Mouse (Mus musculus): ENCODE measurements around the gene Ddb2.

Gene Ddb2

DNA sequence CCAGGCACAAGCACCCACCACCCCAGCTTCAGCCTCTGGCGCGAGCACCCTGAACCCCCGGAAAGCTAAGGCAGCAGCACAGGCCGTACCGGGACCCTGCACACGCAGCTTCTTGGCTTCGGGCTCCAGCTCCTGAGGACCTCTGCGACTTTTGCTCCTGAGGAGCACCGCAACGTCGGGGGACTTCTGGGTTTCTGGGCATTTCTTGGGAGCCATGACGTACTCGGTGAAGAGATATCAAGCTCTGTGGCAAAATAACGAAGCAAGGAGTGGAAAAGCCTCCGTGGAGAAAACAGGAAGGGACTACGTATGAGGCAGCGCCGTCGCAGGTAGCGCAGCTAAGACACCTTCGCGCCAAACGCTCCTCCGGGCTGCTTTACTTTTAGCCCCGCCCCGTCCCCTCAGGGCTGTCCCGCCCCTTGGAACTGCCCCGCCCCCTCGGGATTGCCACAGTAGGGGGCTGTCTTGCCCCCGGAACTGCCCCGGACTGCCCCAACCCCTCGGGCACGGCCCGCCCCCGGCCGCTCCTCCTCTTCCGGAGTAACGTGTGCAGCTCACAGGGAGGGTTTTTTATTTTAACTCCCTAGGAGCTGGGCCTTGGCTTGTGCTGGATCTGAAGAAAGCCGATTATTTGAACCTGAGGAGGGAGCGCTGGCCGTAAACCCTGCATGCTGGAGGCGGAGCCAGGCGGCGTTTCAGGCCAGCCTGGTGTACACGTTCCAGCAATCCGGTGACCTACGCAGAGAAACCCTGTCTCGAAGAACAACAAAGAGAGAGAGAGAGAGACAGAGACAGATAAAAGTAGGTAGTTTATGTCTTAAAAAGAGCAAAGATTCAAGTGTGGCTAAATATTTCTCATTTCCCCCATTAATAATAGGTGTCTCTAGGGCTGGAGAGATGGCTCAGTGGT is at the start of gene Ddb2:
Gene Ddb2 (minus strand): TSS at position 382 of the 910 bp plus-strand sequence.
- DNase-seq (ENCODE audit: low spot score in 2 of 2) = peak; percentile 87 to 93

DNA sequence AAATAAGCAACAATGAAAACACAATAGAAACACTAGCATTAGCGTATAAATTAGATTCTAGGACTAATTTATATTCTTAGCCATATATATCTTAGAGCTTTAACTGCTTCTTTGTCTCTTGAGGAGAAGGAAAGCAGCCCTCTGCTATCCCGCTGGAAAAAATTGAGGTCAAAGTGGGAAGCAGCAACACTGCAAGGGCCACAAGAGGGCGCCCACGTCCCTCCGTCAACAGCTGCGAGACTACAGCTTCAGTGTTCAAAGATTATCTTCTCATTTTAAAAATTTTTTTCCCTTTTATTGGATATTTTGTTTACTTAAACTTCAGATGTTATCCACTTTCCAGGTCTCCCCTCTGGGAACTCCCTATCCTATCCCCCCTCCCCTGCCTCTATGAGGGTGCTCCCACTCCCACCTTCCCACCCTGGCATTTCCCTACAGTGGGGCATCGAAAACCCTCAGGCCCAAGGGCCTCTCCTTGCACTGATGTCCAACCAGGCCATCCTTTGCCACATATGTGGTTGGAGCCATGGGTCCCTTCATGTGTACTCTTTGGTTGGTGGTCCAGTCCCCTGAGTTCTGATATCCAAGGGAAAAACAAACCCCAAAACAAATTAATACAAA is 49.2 kb upstream of the Ddb2 start:
- peak in 1 of 2 experiments; percentile 33 for DNase-seq (ENCODE audit: low spot score in 2 of 2)

DNA sequence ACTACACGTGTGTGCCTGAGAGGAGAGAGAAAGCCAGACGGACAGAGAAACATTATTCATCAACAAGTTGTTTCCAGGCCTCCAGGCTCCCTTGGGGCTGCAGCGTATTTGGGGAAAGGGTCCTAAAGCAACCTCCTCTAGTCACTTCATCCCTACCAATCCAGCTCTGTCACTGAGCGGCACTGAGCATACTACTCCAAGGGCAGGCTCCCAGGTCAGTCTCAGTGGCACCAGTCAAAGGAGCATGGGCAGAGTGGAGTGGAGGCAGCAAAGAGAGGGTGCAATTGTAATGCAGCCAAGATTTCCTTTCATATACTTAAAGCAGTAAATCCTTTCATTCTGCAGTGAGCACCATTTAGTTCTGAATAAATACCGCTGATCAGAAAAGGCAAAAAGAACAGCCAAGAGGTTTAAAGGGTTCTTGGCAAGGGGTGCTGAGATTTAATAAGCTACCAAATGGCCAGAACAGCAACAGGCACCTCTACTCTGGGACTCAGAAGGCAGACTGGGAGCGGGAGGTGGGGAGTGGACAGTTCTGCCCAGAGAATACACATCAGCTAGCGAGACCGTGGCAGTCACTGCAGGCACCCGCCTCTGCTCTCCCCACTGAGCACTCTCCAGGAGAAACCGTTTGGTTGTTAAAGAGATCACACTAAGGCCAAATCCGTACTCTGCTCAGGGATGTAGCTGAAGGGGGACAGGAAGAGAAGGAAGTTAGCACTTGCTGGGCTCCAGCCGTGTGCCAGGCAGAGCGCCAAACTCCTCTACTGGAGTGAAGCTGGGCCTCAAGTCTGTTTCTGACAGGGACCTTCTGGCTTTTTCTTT is 47.8 kb upstream of the Ddb2 start:
- DNase-seq (ENCODE audit: low spot score in 2 of 2) = no peak

DNA sequence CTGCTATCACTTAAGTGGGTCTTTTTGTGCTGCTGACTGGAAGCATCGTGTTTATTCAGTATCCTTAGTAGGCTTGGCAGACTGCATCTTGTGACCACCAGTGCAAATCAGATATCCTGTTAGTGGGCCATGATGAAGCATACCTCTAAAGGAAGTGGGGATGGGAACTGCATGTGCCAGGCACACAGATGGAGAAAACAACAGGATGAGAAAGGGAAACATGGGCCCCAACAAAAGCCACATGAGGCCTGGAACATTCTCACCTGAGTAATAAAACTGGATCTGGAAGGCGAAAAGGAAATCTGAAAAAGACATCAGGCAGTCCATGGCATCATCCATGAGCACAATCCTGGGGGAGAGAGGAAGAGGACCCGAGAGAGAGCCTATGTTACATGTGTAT is 47.2 kb upstream of the Ddb2 start:
- DNase-seq (ENCODE audit: low spot score in 2 of 2) = no peak

DNA sequence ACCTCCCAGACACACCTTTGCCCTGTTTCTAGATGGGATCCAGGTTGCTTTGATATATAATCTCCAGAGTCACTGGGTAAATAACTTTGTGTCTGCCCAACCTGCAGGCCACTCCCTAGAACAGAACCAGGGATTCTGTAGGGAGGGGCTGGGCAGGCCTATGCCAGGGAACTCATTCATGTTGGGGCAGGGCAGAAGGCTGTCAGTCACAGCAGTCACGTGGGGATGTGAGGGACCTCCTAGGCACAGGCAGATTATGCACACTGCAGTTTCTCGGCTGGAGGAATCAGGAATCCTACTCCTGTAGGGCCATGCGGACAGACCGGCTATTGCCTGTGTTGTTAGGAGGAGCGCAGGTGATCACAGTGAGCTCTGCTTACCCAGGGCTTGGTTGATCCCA is 44.6 kb upstream of the Ddb2 start:
- no peak for DNase-seq (ENCODE audit: low spot score in 2 of 2)

DNA sequence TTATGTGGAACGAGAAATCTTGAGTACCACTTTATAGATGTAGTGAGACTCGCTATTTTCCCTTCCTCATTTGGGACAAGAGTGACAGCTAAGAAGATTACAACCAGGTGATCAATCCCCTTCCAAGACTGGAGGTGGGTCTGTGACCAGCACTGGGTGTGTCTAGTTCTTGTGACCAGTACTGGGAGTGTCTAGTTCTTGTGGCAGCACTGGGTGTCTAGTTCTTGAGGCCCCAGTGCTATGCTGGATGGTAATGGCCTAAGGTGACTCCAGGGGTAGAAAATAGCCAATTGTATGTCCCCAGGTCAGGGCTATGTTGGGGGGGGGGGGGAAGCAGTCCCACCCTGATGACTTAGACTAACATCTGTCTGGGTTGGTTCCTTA is 42.6 kb upstream of the Ddb2 start:
- no peak for DNase-seq (ENCODE audit: low spot score in 2 of 2)

DNA sequence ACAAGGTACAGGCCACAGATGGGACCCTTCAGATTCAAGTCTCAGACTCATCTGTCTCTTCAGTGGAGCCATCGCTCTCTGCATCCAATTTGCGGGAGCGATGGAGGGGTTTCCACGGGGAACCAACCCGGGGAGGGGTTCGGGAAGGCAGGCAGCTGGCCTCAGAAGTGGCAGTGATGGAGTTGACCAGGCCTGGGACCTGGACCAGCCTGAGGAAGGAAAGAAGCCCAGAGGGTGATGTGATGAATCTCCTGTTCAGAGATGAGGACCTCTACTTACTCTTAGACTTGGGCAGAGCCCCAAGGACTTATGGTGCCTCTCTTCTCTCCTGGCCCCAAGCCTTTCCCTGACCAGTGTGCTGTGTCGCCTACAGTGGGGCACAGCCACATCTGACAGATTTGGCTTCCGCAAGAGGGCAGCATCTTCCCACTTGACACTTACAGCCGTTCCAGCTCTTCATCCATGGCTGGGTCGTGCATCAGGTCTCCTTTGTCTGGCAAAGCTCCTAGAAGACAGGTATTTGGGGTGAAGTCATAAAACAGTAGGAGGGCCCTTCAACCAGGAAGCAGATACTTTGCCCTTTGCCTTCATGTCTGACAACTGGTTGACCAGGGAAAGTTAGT is 42.1 kb upstream of the Ddb2 start:
- DNase-seq (ENCODE audit: low spot score in 2 of 2) = no peak

DNA sequence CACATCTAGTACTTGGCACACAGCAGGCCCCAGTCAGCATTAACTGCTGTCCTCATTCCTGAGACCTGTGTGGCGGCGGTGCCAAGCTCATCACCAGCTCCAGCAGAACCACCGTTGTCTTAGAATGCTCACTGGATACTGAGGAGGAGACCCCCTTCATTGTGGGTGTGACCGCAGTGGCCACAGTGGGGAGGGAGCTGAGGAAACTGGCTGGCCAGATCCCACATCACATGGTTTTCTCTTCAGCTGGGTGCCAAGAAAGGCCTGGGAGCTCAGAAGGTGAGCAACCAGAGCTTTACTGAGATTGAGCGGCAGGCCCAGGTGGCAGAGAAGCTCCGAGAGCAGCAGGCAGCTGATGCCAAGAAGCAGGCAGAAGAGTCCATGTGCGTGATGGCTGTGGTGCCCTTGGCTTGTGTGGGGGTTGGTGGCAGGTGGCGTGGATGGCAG is 32.9 kb upstream of the Ddb2 start:
- DNase-seq (ENCODE audit: low spot score in 2 of 2) = no peak

DNA sequence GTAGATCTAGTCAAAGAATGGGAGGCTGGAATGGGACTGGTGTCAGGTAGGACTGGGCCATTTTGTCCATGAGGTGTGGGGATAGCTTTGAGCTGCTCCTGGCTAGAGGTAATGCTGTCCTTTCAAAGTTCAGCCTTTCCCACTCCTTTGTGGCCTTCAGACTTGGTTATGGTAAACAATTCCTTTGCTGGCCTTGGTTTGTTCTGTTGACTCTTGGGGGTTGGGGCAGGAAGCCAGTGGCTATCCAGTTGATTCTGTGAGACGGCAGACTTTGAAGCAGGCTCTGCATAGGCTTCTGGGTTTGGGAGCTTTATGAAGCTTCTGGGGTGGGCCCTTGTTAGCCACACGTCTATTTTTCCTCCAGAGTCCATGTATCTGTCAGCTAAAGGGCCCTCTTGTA is 31.9 kb upstream of the Ddb2 start:
- no peak for DNase-seq (ENCODE audit: low spot score in 2 of 2)

DNA sequence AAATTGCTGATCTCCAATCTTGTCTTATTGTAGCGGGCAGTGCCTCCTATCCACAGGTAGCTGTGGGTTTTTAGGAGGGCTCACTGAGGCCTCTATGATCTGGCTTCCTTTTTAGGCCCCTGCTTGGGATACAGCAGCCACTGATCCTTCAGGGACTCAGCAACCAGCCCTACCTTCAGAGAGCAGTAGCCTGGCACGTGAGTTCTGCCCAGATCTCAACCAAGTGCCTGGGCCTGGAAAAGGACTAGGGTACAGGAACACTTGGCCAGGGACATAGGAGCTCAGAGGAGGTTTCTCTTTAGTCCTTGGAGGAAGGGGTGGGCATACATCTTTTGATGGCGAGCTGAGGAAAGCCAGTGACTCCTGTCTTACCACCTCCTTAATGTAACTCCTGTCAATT is 31.3 kb upstream of the Ddb2 start:
- no peak for DNase-seq (ENCODE audit: low spot score in 2 of 2)

DNA sequence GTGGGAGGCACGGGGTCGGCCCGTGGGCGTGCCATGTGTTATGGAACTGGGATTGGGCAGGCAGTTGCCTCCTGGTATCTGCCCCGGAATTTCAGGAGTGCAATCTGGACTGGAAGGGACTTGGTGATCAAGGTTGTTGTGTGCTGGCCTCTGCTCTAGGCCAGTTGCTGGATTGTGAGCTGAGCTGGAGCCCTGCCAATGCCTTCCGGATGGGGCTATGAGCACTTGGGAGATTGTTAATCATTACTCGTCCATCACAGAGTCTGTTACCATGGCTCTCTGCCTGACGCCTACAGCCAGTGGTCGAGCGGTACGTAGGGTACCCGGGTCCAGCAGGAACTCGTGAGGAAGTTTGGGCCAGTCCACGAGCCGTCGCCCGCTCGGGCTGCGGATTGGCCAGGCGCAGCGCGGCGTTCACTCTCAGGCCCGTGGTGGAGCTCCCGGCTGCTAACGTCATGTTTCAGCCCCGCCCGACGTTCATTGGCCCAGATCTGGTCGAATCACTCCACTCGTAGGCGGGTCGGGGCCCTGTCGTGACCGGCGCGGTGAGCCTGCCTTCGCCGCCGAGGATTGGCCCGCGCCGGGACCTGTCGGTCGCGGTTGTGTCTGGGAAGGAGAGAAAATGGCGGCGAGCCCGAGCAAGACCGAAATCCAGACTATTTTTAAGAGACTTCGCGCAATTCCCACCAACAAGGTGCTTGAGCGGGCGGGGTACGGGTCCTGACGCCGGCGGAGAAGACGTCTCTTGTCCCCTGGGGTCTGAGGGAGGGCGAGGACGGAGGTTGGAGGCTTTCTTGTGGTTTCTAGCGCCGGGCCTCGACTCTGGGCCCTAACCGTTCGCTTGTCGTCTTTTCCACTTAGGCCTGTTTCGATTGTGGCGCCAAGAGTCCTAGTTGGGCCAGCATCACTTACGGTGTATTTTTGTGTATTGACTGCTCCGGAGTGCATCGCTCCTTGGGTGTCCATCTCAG is 28.2 kb upstream of the Ddb2 start, which contains the start of gene Arfgap2:
Gene Arfgap2 (plus strand): TSS at position 264 of the 971 bp plus-strand sequence.
- peak; percentile 94 for DNase-seq (ENCODE audit: low spot score in 2 of 2)

DNA sequence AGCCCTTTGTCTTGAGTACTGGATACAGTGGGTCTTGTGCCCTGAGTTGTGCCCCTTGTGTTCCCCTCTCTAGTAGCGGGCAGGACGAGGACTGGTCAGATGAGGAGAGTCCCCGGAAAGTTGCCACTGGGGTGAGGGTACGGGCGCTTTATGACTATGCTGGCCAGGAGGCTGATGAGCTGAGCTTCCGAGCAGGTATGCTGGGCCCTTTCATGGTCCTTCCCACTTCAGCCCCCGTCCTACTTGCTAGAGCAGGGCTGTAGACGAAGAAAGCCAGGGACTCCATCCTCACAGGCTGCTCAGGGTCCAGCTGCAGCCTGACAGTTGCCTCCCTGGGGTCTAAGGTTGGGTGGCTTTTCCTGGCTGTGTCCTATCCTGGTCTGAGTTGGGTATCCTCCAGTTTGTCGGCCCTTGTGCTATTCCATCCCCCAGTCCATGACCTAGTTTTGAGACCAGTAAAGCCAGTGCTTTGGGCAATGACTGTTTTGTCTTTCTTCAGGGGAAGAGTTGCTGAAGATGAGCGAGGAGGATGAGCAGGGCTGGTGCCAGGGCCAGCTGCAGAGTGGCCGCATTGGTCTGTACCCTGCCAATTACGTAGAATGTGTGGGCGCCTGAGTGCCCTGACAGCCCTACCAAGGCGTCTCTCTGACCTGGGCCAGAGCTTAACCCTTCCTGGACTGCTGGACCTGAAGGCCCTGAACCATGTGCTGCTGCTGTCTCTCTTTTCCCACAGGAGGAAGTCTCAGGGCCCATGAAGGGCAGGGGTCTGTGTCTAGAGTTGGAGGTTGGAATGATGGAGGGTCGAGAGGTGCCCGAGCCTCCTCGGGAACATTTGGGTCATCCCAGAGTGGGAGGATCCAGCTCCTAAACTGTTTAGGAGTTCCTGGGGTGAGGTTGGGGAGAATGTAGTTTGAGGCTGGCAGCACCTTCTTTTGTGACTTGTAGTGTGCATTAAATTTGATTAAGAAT is 27.2 kb upstream of the Ddb2 start:
- DNase-seq (ENCODE audit: low spot score in 2 of 2) = no peak

DNA sequence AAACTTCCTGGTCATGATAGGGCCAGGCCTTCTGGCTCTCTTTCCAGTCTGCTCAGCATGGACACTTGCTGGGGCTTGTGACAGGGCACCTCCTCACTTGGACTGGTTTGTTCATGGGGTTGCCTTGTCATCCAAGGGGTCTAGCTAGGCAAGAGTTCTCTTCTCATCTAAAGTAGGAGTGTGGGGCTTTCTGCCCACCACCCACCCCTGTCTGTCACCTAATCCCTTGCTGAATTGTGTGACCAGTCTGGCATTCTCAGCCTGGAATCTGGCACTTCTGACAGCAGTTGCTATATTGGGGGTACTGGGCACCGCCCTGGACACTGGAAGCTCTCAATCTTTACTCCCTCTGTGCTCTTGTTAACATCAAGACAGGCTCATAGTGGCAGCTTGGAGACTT is 22.7 kb upstream of the Ddb2 start:
- DNase-seq (ENCODE audit: low spot score in 2 of 2) = no peak

DNA sequence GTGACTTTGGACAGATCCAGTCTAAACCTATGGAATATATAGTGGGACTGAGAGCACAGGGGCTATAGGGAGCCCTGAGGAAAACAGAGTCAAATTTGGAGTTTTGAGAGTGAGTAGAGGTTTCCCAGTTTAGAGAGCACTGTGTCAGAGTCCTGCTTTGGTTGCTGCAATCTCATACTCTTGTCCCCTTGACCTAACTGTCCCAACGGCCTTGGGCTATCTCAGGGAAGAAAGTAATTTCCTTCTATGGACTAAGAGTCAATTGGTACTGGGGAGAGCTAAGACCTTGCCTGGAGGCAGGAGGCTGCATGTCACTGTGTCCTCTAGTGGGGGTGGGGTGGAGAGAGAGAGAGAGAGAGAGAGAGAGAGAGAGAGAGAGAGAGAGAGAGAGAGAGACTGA is 22.0 kb upstream of the Ddb2 start:
- no peak for DNase-seq (ENCODE audit: low spot score in 2 of 2)

DNA sequence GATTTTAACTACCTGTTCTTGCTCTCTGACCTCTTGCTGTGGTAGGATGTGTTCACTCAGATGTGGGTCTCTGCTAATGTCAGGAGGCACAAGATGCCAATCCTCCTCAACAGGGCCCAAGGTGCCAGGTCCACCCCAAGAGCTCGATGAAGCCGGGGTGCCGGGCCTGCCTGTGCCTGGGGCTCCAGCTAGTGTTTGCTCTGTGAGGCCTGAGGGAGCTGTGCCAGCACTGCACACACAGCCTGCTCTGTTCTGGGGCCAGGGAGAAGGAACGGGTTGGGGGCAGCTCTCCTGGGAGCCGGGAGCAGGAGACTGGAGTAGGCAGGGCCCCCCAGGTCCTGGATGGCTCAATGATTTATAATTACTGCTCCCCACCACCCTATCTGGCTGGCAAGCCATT is 21.3 kb upstream of the Ddb2 start:
- no peak for DNase-seq (ENCODE audit: low spot score in 2 of 2)

DNA sequence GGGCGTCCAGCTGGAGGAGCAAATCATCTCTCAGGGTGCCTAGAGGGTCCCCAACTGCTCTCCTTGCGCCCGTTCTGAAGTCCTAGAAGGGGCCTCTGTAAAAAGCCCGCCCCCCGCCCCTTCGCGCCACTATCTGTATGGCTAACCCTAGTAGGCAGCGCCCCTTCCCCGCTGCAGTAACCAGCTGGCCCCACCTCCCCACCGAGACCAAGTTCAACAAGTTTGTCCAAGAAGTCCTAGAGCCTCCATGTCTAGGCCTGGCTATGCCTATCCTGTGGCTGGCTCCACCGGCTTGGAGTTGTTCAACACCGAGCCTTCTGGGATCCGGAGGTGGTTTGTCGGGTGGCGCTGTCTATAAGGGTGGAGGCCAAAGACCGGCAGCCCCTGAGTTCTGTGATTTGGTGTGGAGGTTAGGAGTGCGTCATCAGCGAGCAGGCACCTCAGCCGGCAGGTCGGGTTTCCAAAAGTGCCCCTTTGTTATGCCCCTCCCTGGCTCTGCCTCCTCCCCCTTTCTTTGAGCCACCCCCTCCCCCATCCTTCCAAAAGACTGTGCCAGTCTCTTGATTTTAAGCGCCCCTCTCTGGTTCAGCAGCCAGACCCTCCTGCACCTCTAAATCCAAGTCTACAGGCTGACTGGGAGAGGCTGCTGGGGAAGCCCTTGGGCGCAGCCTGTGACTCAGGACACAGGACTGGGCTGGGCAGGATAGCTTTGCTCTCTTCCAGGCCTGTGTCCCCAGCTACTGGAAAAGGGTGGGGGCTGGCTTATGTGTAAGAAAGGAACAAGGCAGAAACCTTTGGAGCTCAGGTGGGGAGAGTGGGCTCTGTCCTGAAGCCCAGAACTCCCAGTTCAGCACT is 20.6 kb upstream of the Ddb2 start:
- DNase-seq (ENCODE audit: low spot score in 2 of 2) = no peak

DNA sequence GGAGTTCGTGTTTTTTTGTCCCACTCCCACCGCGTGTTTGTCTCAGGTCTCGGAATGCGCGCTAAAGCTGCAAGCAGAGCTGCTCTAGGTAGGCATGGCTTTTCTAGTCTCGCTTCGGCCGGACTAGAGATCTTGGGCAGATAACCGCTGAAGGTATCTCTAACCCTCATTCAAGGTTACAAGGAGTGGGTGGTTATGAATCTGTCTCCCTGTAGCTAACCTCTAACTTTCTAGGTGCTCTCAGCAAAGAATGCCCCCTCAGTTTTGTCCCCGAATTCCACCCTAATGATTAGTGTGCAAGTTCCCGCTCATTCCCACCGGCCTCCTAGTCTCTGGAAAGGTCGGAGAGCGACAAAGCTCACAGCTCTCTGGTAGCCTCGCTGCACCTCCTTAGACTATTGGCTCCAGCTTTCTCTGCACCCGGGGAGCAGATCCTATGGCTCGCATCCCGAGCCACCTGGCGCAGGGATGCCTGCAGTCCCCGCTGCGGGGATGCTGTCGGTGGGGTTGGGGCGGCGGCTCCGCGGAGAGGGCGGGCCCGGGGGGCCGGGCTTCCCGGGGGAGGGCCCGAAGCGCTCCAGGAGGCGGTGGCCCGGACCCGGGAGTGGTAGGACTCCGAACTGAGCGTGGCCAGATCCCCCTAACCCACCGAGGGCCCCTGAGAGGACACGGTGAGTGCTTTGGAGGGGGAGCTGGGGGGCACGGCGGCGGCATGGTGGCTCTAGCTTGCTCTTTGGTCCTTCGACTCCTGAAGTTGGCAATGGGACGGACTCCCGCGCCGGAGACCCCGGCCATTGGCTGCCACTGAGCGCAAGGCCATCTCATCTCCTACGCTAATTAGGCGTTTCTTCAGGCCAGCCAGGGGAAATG is 19.7 kb upstream of the Ddb2 start:
- no peak for DNase-seq (ENCODE audit: low spot score in 2 of 2)

All from natural killer cell, adult 2 months (primary cell).